Mouse (Mus musculus): ENCODE measurements around the gene Bcap29. TPM values are rescaled to one million over a fixed set of nuclear protein-coding genes. Genes with fewer than 3 reads are reported as not detected.

Gene Bcap29
- polyA plus RNA-seq, 1 experiment from 2014 or later = 30.2 TPM

DNA sequence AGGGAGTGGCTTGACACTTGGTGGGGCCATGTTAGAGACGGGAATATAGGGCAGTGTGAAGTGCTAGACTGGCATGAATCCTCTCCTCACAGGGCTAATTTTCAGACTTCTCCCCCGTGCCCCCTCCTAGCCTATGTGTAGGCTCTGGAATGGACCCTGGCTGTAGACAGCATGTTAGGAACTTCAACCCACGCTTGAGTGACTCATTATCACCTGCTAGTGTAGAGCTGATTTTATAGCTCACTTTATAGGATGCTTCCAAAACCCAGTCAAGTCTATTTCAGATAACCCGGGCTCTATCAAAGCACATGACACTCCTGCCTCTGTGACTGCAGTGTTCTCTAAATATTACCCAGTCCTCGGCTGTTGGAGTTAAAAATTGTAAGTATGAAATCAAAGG is 92.9 kb downstream of the Bcap29 start:
- H3K27ac ChIP-seq (replicated peaks) = no peak overlapping the region
- no peak overlapping the region for H3K4me3 ChIP-seq (replicated peaks)
- no peak for ATAC-seq (ENCODE audit: insufficient number of reproducible peaks, low FRiP score, low TSS enrichment, low read depth)
- no peaks in the 10 kb centered on the region for H3K9me3 ChIP-seq (replicated peaks)
- no peak overlapping the region for H3K4me2 ChIP-seq (replicated peaks)
- no peaks in the 10 kb centered on the region for H3K36me3 ChIP-seq
- H3K9ac ChIP-seq = no peak overlapping the region
- H3K27me3 ChIP-seq = no peaks in the 10 kb centered on the region; the same call in 1 of the 2 replicates
- no peaks in the 10 kb centered on the region for H3K4me1 ChIP-seq
- 73% methylated on average over 5 of the region's 5 CpGs for WGBS

Other genes with a start within 250 kb of the Bcap29 start
- gene Slc26a3, start 243.8 kb downstream of the Bcap29 start, polyA plus RNA-seq (2015; fragmentation: Nextera tagmentation; extraction: Ambion mirVana) = 0.12 and 0.13 TPM in 2 replicates
- gene Cbll1, start 135.0 kb downstream of the Bcap29 start, polyA plus RNA-seq (2015; fragmentation: Nextera tagmentation; extraction: Ambion mirVana) = 10.5 and 14.9 TPM in 2 replicates
- gene Slc26a4, start 74.7 kb downstream of the Bcap29 start, polyA plus RNA-seq (2015; fragmentation: Nextera tagmentation; extraction: Ambion mirVana) = 0.13 and 0.17 TPM in 2 replicates
- 11.9 and 12.6 TPM in 2 replicates for gene Dus4l, start 20.2 kb upstream of the Bcap29 start, polyA plus RNA-seq (2015; fragmentation: Nextera tagmentation; extraction: Ambion mirVana)
- gene Cog5, start 20.2 kb upstream of the Bcap29 start, polyA plus RNA-seq (2015; fragmentation: Nextera tagmentation; extraction: Ambion mirVana) = 27.6 and 28.8 TPM in 2 replicates
- gene Gpr22, start 79.3 kb upstream of the Bcap29 start, polyA plus RNA-seq (2015; fragmentation: Nextera tagmentation; extraction: Ambion mirVana) = 0.97 and 1.1 TPM in 2 replicates

Data from embryonic facial prominence, embryonic 15.5 days (tissue).